Mouse (Mus musculus): Measurements from ENCODE around the gene Chchd4. TPM values are rescaled to one million over a fixed set of nuclear protein-coding genes. Genes with fewer than 3 reads are reported as not detected.

The Chchd4 gene
- polyA plus RNA-seq, 1 experiment from 2014 or later = 43.8 TPM

- Histone ChIP-seq H3K27me3 (ENCODE audit: control insufficient read depth, insufficient read depth, low read depth, low read length) (peaks cover 7% of the 10 kb centered on the region; the same call in 1 of the 2 replicates), H3K4me2 (ENCODE audit: low read length) (no peak overlapping the region), H3K36me3 (ENCODE audit: control insufficient read depth, insufficient read depth, low read length) (no peaks in the 10 kb centered on the region), H3K9me3 (replicated peaks; ENCODE audit: control insufficient read depth, low read length, poor library complexity, severe bottlenecking) (no peaks in the 10 kb centered on the region), H3K4me1 (ENCODE audit: control insufficient read depth, insufficient read depth, low read length) (no peaks in the 10 kb centered on the region), H3K27ac (ENCODE audit: low read length) (no peak overlapping the region), H3K9ac (ENCODE audit: low read depth, low read length) (no peak overlapping the region), H3K4me3 (ENCODE audit: low read depth, low read length) (no peak overlapping the region)
- no peak for ATAC-seq
- 82% methylated on average over 5 of the region's 5 CpGs for WGBS
Observed at GRCm38 (mm10) chr6:91417291-91417845, 56.0 kb downstream of the Chchd4 start.

DNA sequence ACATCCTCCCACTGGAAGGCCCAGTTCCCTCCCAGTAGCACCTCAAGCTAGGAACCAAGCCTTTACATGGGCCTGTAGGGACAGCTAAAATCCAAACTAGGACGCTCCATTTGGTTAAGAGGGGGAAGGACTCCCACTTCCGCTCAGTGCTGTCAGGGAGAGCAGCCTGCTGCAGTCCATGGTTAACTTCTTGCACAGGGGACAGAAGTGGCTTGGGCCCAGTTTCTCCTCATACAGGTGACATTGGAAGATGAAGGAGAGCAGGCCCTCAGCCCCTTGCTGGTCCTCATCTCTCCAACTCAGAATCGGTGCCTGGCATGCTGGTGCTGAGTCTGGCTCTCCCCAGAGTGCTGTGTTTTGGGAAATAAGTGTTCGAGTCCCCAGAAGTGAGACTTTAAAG is 57.2 kb downstream of the Chchd4 start:
- Histone ChIP-seq H3K27ac (ENCODE audit: low read length) (no peak overlapping the region), H3K4me3 (ENCODE audit: low read depth, low read length) (no peak overlapping the region), H3K9ac (ENCODE audit: low read depth, low read length) (no peak overlapping the region), H3K27me3 (ENCODE audit: control insufficient read depth, insufficient read depth, low read depth, low read length) (peaks cover 7% of the 10 kb centered on the region; the same call in 1 of the 2 replicates), H3K4me2 (ENCODE audit: low read length) (no peak overlapping the region), H3K4me1 (ENCODE audit: control insufficient read depth, insufficient read depth, low read length) (no peaks in the 10 kb centered on the region), H3K9me3 (replicated peaks; ENCODE audit: control insufficient read depth, low read length, poor library complexity, severe bottlenecking) (no peaks in the 10 kb centered on the region), H3K36me3 (ENCODE audit: control insufficient read depth, insufficient read depth, low read length) (no peaks in the 10 kb centered on the region)
- ATAC-seq = no peak
- 86% methylated on average over 4 of the region's 4 CpGs for whole genome bisulfite sequencing

DNA sequence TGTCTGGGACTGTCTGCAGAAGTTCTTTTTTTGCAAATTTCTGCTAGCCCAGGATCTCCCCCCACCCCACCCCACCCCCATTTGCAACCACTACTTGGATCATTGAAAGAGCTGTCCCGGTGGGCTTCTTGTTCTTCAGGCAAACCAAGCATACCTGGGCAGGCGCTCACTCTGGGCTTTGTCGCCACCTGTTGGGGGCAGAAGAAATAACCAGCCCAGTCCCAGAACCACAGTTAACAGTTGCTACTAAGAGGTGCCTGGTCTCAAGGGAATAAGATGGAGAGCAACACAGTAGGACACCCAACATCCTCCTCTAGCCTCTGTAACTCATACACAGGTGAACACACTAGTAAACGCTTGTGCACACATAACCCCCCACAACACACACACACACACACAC is 58.5 kb downstream of the Chchd4 start:
- no peak for ATAC-seq
- H3K4me2 ChIP-seq (ENCODE audit: low read length) = no peak overlapping the region
- H3K27ac ChIP-seq (ENCODE audit: low read length) = no peak overlapping the region
- no peaks in the 10 kb centered on the region for H3K9me3 ChIP-seq (replicated peaks; ENCODE audit: control insufficient read depth, low read length, poor library complexity, severe bottlenecking)
- H3K9ac ChIP-seq (ENCODE audit: low read depth, low read length) = no peak overlapping the region
- peaks cover 9% of the 10 kb centered on the region; the same call in 1 of the 2 replicates for H3K4me1 ChIP-seq (ENCODE audit: control insufficient read depth, insufficient read depth, low read length)
- H3K27me3 ChIP-seq (ENCODE audit: control insufficient read depth, insufficient read depth, low read depth, low read length) = peaks cover 7% of the 10 kb centered on the region; the same call in 1 of the 2 replicates
- H3K4me3 ChIP-seq (ENCODE audit: low read depth, low read length) = no peak overlapping the region
- 0% methylated on average over 4 of the region's 4 CpGs for WGBS
- H3K36me3 ChIP-seq (ENCODE audit: control insufficient read depth, insufficient read depth, low read length) = no peaks in the 10 kb centered on the region

Other genes starting within 250 kb of the Chchd4 start
- 8.4 and 10.8 TPM in 2 replicates for gene Wnt7a, start 62.2 kb downstream of the Chchd4 start, polyA plus RNA-seq (2015; fragmentation: Nextera tagmentation; extraction: Ambion mirVana)
- 57.0 and 61.7 TPM in 2 replicates for gene Tmem43, start 157 bp upstream of the Chchd4 start, polyA plus RNA-seq (2015; fragmentation: Nextera tagmentation; extraction: Ambion mirVana)
- 18.6 and 20.4 TPM in 2 replicates for gene Xpc, start 42.3 kb upstream of the Chchd4 start, polyA plus RNA-seq (2015; fragmentation: Nextera tagmentation; extraction: Ambion mirVana)
- gene Lsm3, start 42.4 kb upstream of the Chchd4 start, polyA plus RNA-seq (2015; fragmentation: Nextera tagmentation; extraction: Ambion mirVana) = 129 and 135 TPM in 2 replicates
- 117 and 125 TPM in 2 replicates for gene Slc6a6, start 210.5 kb upstream of the Chchd4 start, polyA plus RNA-seq (2015; fragmentation: Nextera tagmentation; extraction: Ambion mirVana)